Mouse (Mus musculus) lung, postnatal 0 days (tissue): ENCODE data around the gene Med12l. TPM values are rescaled to one million over a fixed set of nuclear protein-coding genes. Genes with fewer than 3 reads are reported as not detected.

Experiments
- ATAC-seq: fragments of 200-750 bp; cut with Nextera tagmentation; 2 replicates; pipeline ENCODE4 v1.8.0; 2017; ENCODE audit warnings: moderate library complexity
- DNase-seq: peaks from one replicate; pipeline ENCODE4 v3.0.0-alpha.2; 2016; ENCODE audit warnings: low spot score
- H3K27ac ChIP-seq: fragments of 300-500 bp; sonication (generic); 2 replicates; pipeline ENCODE4 v1.5.1; 2014; ENCODE audit warnings: antibody characterized with exemption, mild to moderate bottlenecking, low read length, mixed read lengths
- H3K27me3 ChIP-seq: fragments of 300-500 bp; sonication (generic); replicated peaks from 2 replicates; pipeline ENCODE4 v1.6.1; 2014; ENCODE audit warnings: low read length, mixed read lengths; ENCODE audit not compliant: insufficient read depth
- H3K36me3 ChIP-seq: fragments of 300-500 bp; sonication (generic); 2 replicates; pipeline ENCODE4 v1.6.1; 2014; ENCODE audit warnings: low read length, mixed read lengths; ENCODE audit not compliant: insufficient read depth
- H3K4me1 ChIP-seq: fragments of 300-500 bp; sonication (generic); 2 replicates; pipeline ENCODE4 v1.6.1; 2014; ENCODE audit warnings: antibody characterized with exemption, low read depth, low read length, mixed read lengths; ENCODE audit not compliant: insufficient read depth
- H3K4me2 ChIP-seq: fragments of 300-500 bp; sonication (generic); replicated peaks from 2 replicates; pipeline ENCODE4 v1.6.1; 2014; ENCODE audit warnings: low read depth, mild to moderate bottlenecking, low read length, moderate library complexity, mixed read lengths
- H3K4me3 ChIP-seq: fragments of 300-500 bp; sonication (generic); 2 replicates; pipeline ENCODE4 v1.5.1; 2014; ENCODE audit warnings: low read depth, low read length
- H3K9ac ChIP-seq: fragments of 300-500 bp; sonication (generic); replicated peaks from 2 replicates; pipeline ENCODE4 v1.6.1; 2014; ENCODE audit warnings: low read depth, mild to moderate bottlenecking
- H3K9me3 ChIP-seq: fragments of 300-500 bp; sonication (generic); 2 replicates; pipeline ENCODE4 v1.6.1; 2016; ENCODE audit warnings: low read length, mixed read lengths
- CTCF ChIP-seq: IDR thresholded peaks from 2 replicates; pipeline ENCODE4 v1.5.1; 2016; ENCODE audit warnings: antibody characterized with exemption, mild to moderate bottlenecking
- EP300 ChIP-seq: IDR thresholded peaks from 2 replicates; pipeline ENCODE4 v1.6.1; 2016; ENCODE audit warnings: antibody characterized with exemption, mild to moderate bottlenecking, control low read depth
- WGBS: fragments of 180-500 bp; shearing (Covaris S2); extraction: QIAGEN DNeasy Blood & Tissue Kit; methylation state at CpG from one replicate; pipeline ENCODE4 v1.1.7; 2014; 5-methylcytosine and 5-hydroxymethylcytosine counted together
- polyA plus RNA-seq: library from polyadenylated mRNA; unstranded; fragments of >200 nt; fragmentation: Nextera tagmentation; extraction: Ambion mirVana; gene quantifications from 2 replicates; pipeline ENCODE4 v1.2.1, GENCODE M21; 2015

Gene Med12l
- polyA plus RNA-seq, 1 experiment from 2014 or later, result 0.27 TPM

DNA sequence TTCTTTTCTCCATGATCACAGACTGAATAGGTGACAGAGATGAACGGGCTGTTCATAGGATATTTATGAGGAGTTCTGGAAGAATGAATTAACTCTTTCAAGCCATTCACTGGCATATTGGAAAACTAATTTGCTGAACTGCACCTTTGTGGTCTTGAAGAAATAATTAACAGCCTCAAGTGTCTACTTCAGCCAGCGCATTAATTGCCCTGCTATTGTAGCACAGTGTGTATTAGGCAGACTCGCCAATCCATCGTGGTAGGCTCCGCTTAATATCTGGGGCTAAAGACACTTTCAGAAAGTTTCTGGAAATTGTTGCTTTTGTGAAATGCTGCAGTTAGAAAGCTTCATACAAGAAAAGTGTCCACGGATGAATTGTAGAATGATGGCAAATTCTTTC, 35.9 kb downstream of the Med12l start:
- Histone ChIP-seq H3K4me2 (no peak overlapping the region), H3K9me3 (no peaks in the 10 kb centered on the region), H3K36me3 (no peaks in the 10 kb centered on the region), H3K4me1 (no peaks in the 10 kb centered on the region), H3K4me3 (no peak overlapping the region), H3K27ac (no peak overlapping the region), H3K27me3 (no peaks in the 10 kb centered on the region), H3K9ac (no peak overlapping the region)
- no peak for ATAC-seq
- WGBS, result 78% methylated on average over 6 of the region's 6 CpGs
- no peak for TF ChIP-seq EP300
- TF ChIP-seq CTCF, result no peak
- DNase-seq, result no peak

- Histone ChIP-seq H3K27me3 (no peaks in the 10 kb centered on the region), H3K4me1 (no peaks in the 10 kb centered on the region), H3K4me2 (no peak overlapping the region), H3K36me3 (no peaks in the 10 kb centered on the region), H3K9me3 (no peaks in the 10 kb centered on the region), H3K4me3 (no peak overlapping the region), H3K9ac (no peak overlapping the region), H3K27ac (no peak overlapping the region)
- ATAC-seq (no peak), DNase-seq (no peak)
- 62% methylated on average over 17 of the region's 17 CpGs for WGBS
- TF ChIP-seq CTCF, result no peak
- TF ChIP-seq EP300, result no peak
Observed at GRCm38 (mm10) chr3:59054834-59055535, 49.4 kb downstream of the Med12l start.

GRCm38 (mm10) chr3:59059022-59059541, 53.5 kb downstream of the Med12l start:
- Histone ChIP-seq H3K27me3 (no peaks in the 10 kb centered on the region), H3K36me3 (no peaks in the 10 kb centered on the region), H3K9ac (no peak overlapping the region), H3K4me2 (peak overlapping the region; percentile 22; the same call in 1 of the 2 replicates), H3K4me1 (no peaks in the 10 kb centered on the region), H3K4me3 (no peak overlapping the region), H3K9me3 (no peaks in the 10 kb centered on the region), H3K27ac (no peak overlapping the region)
- WGBS, result under 1% methylated on average over 7 of the region's 7 CpGs
- DNase-seq (peak; percentile 77), ATAC-seq (peak; percentile 70)
- TF ChIP-seq EP300 (no peak), CTCF (peak; percentile 82)

GRCm38 (mm10) chr3:59060131-59060530, 54.5 kb downstream of the Med12l start:
- no peaks in the 10 kb centered on the region for H3K9me3 ChIP-seq
- TF ChIP-seq CTCF (no peak), EP300 (no peak)
- H3K9ac ChIP-seq, result no peak overlapping the region
- DNase-seq (no peak), ATAC-seq (no peak)
- H3K27ac ChIP-seq, result no peak overlapping the region
- H3K36me3 ChIP-seq, result no peaks in the 10 kb centered on the region
- H3K4me1 ChIP-seq, result no peaks in the 10 kb centered on the region
- H3K4me3 ChIP-seq, result no peak overlapping the region
- no peaks in the 10 kb centered on the region for H3K27me3 ChIP-seq
- no peak overlapping the region for H3K4me2 ChIP-seq
- 66% methylated on average over 7 of the region's 7 CpGs for WGBS

DNA sequence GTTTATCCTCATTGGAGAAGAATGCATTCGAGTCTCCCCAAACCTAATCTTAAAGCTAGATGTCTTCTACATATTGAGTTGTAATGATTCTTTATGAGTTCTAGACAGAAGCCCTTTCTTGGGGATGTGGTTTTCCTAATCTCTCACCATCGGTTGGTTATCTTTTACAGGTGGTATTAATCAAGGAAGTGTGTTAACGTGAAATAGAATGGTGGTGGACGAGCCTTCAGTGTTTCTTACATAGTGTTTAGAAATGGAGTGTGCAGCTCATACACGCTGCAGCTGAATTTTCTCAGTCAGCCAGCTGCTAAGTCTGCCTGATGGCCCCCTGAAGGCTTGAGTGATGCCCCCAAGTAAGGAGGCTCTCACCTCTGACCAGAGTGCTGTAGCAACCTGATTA, 56.5 kb downstream of the Med12l start:
- no peak for DNase-seq
- H3K27ac ChIP-seq, result no peak overlapping the region
- no peak overlapping the region for H3K9ac ChIP-seq
- H3K4me3 ChIP-seq, result no peak overlapping the region
- WGBS, result 55% methylated on average over 5 of the region's 5 CpGs
- H3K4me2 ChIP-seq, result no peak overlapping the region
- no peaks in the 10 kb centered on the region for H3K4me1 ChIP-seq
- no peaks in the 10 kb centered on the region for H3K9me3 ChIP-seq
- no peaks in the 10 kb centered on the region for H3K27me3 ChIP-seq
- ATAC-seq, result no peak
- no peaks in the 10 kb centered on the region for H3K36me3 ChIP-seq
- TF ChIP-seq CTCF, result no peak

GRCm38 (mm10) chr3:59063431-59063830, 57.8 kb downstream of the Med12l start:
- Histone ChIP-seq H3K36me3 (no peaks in the 10 kb centered on the region), H3K27ac (no peak overlapping the region), H3K9ac (no peak overlapping the region), H3K27me3 (no peaks in the 10 kb centered on the region), H3K4me3 (no peak overlapping the region), H3K9me3 (no peaks in the 10 kb centered on the region), H3K4me2 (no peak overlapping the region), H3K4me1 (no peaks in the 10 kb centered on the region)
- DNase-seq (no peak), ATAC-seq (no peak)
- WGBS, result 82% methylated on average over 4 of the region's 4 CpGs
- TF ChIP-seq CTCF, result no peak
- TF ChIP-seq EP300, result no peak
